Mouse (Mus musculus) limb, embryonic 15.5 days (tissue): ENCODE results near the gene Apba3. TPM values are rescaled to one million over a fixed set of nuclear protein-coding genes. Genes with fewer than 3 reads are reported as not detected.

Experiments used
- ATAC-seq: fragments of 200-750 bp; cut with Nextera tagmentation; 2 replicates; pipeline ENCODE4 v1.8.0; 2017; ENCODE audit warnings: low read depth, moderate TSS enrichment; ENCODE audit not compliant: insufficient number of reproducible peaks, low FRiP score, low TSS enrichment
- H3K27ac ChIP-seq: fragments of 300-500 bp; sonication (generic); 2 replicates; pipeline ENCODE4 v1.5.1; 2015; ENCODE audit warnings: moderate library complexity, mild to moderate bottlenecking, inconsistent platforms
- H3K27me3 ChIP-seq: fragments of 300-500 bp; sonication (generic); 2 replicates; pipeline ENCODE4 v1.6.1; 2015; ENCODE audit warnings: inconsistent platforms
- H3K36me3 ChIP-seq: fragments of 300-500 bp; sonication (generic); 2 replicates; pipeline ENCODE4 v1.6.1; 2015; ENCODE audit warnings: inconsistent platforms
- H3K4me1 ChIP-seq: fragments of 300-500 bp; sonication (generic); 2 replicates; pipeline ENCODE4 v1.6.1; 2015; ENCODE audit warnings: inconsistent platforms
- H3K4me2 ChIP-seq: fragments of 300-500 bp; sonication (generic); 2 replicates; pipeline ENCODE4 v1.6.1; 2015; ENCODE audit warnings: mild to moderate bottlenecking, inconsistent platforms
- H3K4me3 ChIP-seq: fragments of 300-500 bp; sonication (generic); 2 replicates; pipeline ENCODE4 v1.5.1; 2015; ENCODE audit warnings: mild to moderate bottlenecking, inconsistent platforms
- H3K9ac ChIP-seq: fragments of 300-500 bp; sonication (generic); 2 replicates; pipeline ENCODE4 v1.6.1; 2015; ENCODE audit warnings: inconsistent platforms
- H3K9me3 ChIP-seq: fragments of 300-500 bp; sonication (generic); 2 replicates; pipeline ENCODE4 v1.6.1; 2016; ENCODE audit warnings: inconsistent platforms
- WGBS: fragments of 180-500 bp; shearing (Covaris S2); methylation state at CpG from one replicate; pipeline ENCODE4 v1.1.7; 2015; 5-methylcytosine and 5-hydroxymethylcytosine counted together
- polyA plus RNA-seq: library from polyadenylated mRNA; unstranded; fragments of >200 nt; fragmentation: Nextera tagmentation; extraction: Ambion mirVana; gene quantifications from 2 replicates; pipeline ENCODE4 v1.2.1, GENCODE M21; 2015

Apba3 gene
- polyA plus RNA-seq, 1 experiment from 2014 or later, result 77.1 TPM

- no peak overlapping the region for H3K27ac ChIP-seq
- WGBS, result 81% methylated on average over 6 of the region's 6 CpGs
- no peaks in the 10 kb centered on the region for H3K9me3 ChIP-seq
- no peaks in the 10 kb centered on the region for H3K36me3 ChIP-seq
- H3K9ac ChIP-seq, result no peak overlapping the region
- H3K27me3 ChIP-seq, result peaks cover 48% of the 10 kb centered on the region
- no peak for ATAC-seq
- H3K4me3 ChIP-seq, result no peak overlapping the region
- peaks cover 25% of the 10 kb centered on the region for H3K4me1 ChIP-seq
- H3K4me2 ChIP-seq, result no peak overlapping the region
Observed at GRCm38 (mm10) chr10:81234206-81234605, 32.6 kb upstream of the Apba3 start.

GRCm38 (mm10) chr10:81236471-81237268, 30.1 kb upstream of the Apba3 start:
- Histone ChIP-seq H3K27me3 (peaks cover 48% of the 10 kb centered on the region), H3K36me3 (no peaks in the 10 kb centered on the region), H3K4me1 (peaks cover 24% of the 10 kb centered on the region), H3K27ac (no peak overlapping the region), H3K9ac (no peak overlapping the region), H3K4me2 (no peak overlapping the region), H3K9me3 (no peaks in the 10 kb centered on the region), H3K4me3 (no peak overlapping the region)
- WGBS, result 86% methylated on average over 12 of the region's 12 CpGs
- no peak for ATAC-seq

- Histone ChIP-seq H3K9me3 (no peaks in the 10 kb centered on the region), H3K27ac (no peak overlapping the region), H3K4me2 (no peak overlapping the region), H3K36me3 (no peaks in the 10 kb centered on the region), H3K4me1 (peaks cover 15% of the 10 kb centered on the region), H3K4me3 (no peak overlapping the region), H3K9ac (no peak overlapping the region), H3K27me3 (peaks cover 46% of the 10 kb centered on the region)
- WGBS, result 80% methylated on average over 2 of the region's 2 CpGs
- ATAC-seq, result no peak
Observed at GRCm38 (mm10) chr10:81238618-81239017, 28.1 kb upstream of the Apba3 start.

GRCm38 (mm10) chr10:81240876-81241275, 25.9 kb upstream of the Apba3 start:
- peaks cover 15% of the 10 kb centered on the region for H3K4me1 ChIP-seq
- H3K4me3 ChIP-seq, result no peak overlapping the region
- H3K9me3 ChIP-seq, result no peaks in the 10 kb centered on the region
- peaks cover 55% of the 10 kb centered on the region for H3K27me3 ChIP-seq
- no peak overlapping the region for H3K27ac ChIP-seq
- no peaks in the 10 kb centered on the region for H3K36me3 ChIP-seq
- no peak for ATAC-seq
- no peak overlapping the region for H3K9ac ChIP-seq
- no peak overlapping the region for H3K4me2 ChIP-seq
- WGBS, result 21% methylated on average over 13 of the region's 13 CpGs

GRCm38 (mm10) chr10:81242021-81242420, 24.7 kb upstream of the Apba3 start:
- H3K9ac ChIP-seq, result no peak overlapping the region
- no peaks in the 10 kb centered on the region for H3K9me3 ChIP-seq
- H3K27ac ChIP-seq, result no peak overlapping the region
- peaks cover 15% of the 10 kb centered on the region for H3K4me1 ChIP-seq
- no peak for ATAC-seq
- peaks cover 5% of the 10 kb centered on the region; the same call in 1 of the 2 replicates for H3K36me3 ChIP-seq
- 88% methylated on average over 16 of the region's 16 CpGs for WGBS
- H3K27me3 ChIP-seq, result peaks cover 55% of the 10 kb centered on the region
- no peak overlapping the region for H3K4me2 ChIP-seq
- no peak overlapping the region for H3K4me3 ChIP-seq

GRCm38 (mm10) chr10:81244146-81244545, 22.6 kb upstream of the Apba3 start:
- WGBS, result 74% methylated on average over 4 of the region's 4 CpGs

GRCm38 (mm10) chr10:81244595-81244994, 22.2 kb upstream of the Apba3 start:
- Histone ChIP-seq H3K36me3 (peaks cover 5% of the 10 kb centered on the region), H3K4me1 (peaks cover 7% of the 10 kb centered on the region), H3K27ac (no peak overlapping the region), H3K9ac (no peak overlapping the region), H3K27me3 (peaks cover 37% of the 10 kb centered on the region), H3K4me3 (no peak overlapping the region), H3K4me2 (no peak overlapping the region), H3K9me3 (no peaks in the 10 kb centered on the region)
- no peak for ATAC-seq
- WGBS, result 7% methylated on average over 17 of the region's 17 CpGs

More at GRCm38 (mm10) chr10:81244146-81244545, 22.6 kb upstream of the Apba3 start:
- no peak overlapping the region for H3K9ac ChIP-seq
- H3K27me3 ChIP-seq, result peaks cover 41% of the 10 kb centered on the region
- H3K27ac ChIP-seq, result no peak overlapping the region
- H3K4me1 ChIP-seq, result peaks cover 10% of the 10 kb centered on the region
- H3K4me3 ChIP-seq, result no peak overlapping the region
- H3K36me3 ChIP-seq, result peaks cover 5% of the 10 kb centered on the region
- no peak for ATAC-seq
- no peaks in the 10 kb centered on the region for H3K9me3 ChIP-seq
- no peak overlapping the region for H3K4me2 ChIP-seq

GRCm38 (mm10) chr10:81245166-81245565, 21.6 kb upstream of the Apba3 start:
- Histone ChIP-seq H3K9ac (no peak overlapping the region), H3K9me3 (no peaks in the 10 kb centered on the region), H3K27me3 (peaks cover 31% of the 10 kb centered on the region), H3K4me2 (no peak overlapping the region), H3K4me1 (peaks cover 2% of the 10 kb centered on the region), H3K27ac (no peak overlapping the region), H3K36me3 (peaks cover 5% of the 10 kb centered on the region), H3K4me3 (no peak overlapping the region)
- no peak for ATAC-seq
- 83% methylated on average over 6 of the region's 6 CpGs for WGBS

GRCm38 (mm10) chr10:81247804-81248203, 19.0 kb upstream of the Apba3 start:
- WGBS, result 92% methylated on average over 2 of the region's 2 CpGs
- no peak overlapping the region for H3K4me2 ChIP-seq
- H3K4me1 ChIP-seq, result peaks cover 11% of the 10 kb centered on the region
- H3K9ac ChIP-seq, result no peak overlapping the region
- no peak overlapping the region for H3K4me3 ChIP-seq
- H3K36me3 ChIP-seq, result peaks cover 5% of the 10 kb centered on the region
- H3K27ac ChIP-seq, result no peak overlapping the region
- no peak for ATAC-seq
- no peaks in the 10 kb centered on the region for H3K9me3 ChIP-seq
- H3K27me3 ChIP-seq, result peaks cover 36% of the 10 kb centered on the region

- no peak overlapping the region for H3K4me3 ChIP-seq
- no peaks in the 10 kb centered on the region for H3K9me3 ChIP-seq
- WGBS, result 76% methylated on average over 8 of the region's 8 CpGs
- H3K27me3 ChIP-seq, result peaks cover 44% of the 10 kb centered on the region
- H3K9ac ChIP-seq, result no peak overlapping the region
- ATAC-seq, result no peak
- H3K36me3 ChIP-seq, result peaks cover 5% of the 10 kb centered on the region
- peaks cover 17% of the 10 kb centered on the region for H3K4me1 ChIP-seq
- no peak overlapping the region for H3K27ac ChIP-seq
- H3K4me2 ChIP-seq, result no peak overlapping the region
Observed at GRCm38 (mm10) chr10:81249442-81249841, 17.3 kb upstream of the Apba3 start.

GRCm38 (mm10) chr10:81252424-81253419, 14.0 kb upstream of the Apba3 start, which contains the start of gene Matk:
Matk (plus strand) TSS chr10:81252935.
- Histone ChIP-seq H3K27me3 (peaks cover 64% of the 10 kb centered on the region), H3K36me3 (no peaks in the 10 kb centered on the region; the same call in 1 of the 2 replicates), H3K4me2 (peak within 1 kb of the TSS; percentile 24), H3K4me3 (peak within 1 kb of the TSS; percentile 13; the same call in 1 of the 2 replicates), H3K9me3 (no peaks in the 10 kb centered on the region), H3K9ac (0 out of 2 replicates have a peak within 1 kb of the TSS, but pooled peaks have one; percentile 10), H3K27ac (no peak within 1 kb of the TSS), H3K4me1 (peaks cover 22% of the 10 kb centered on the region)
- no peak for ATAC-seq
- WGBS, result 11% methylated on average over 44 of the region's 44 CpGs
